Mouse (Mus musculus): ENCODE measurements around the gene Rnf144a.

GRCm38 (mm10) chr12:26342663-26343062 lies 72.4 kb downstream of the Rnf144a start:
- TF ChIP-seq CTCF (IDR thresholded peaks at IDR 0.05; ENCODE audit: insufficient read depth, low read depth, low read length) (no peak), POLR2A (IDR thresholded peaks at IDR 0.05; ENCODE audit: insufficient read depth, low read depth, low read length) (no peak)
